Mouse (Mus musculus): Measurements from ENCODE around the gene Exoc4. TPM values are rescaled to one million over a fixed set of nuclear protein-coding genes. Genes with fewer than 3 reads are reported as not detected.

Gene Exoc4
- polyA plus RNA-seq, 1 experiment from 2014 or later, result 36.1 TPM

DNA sequence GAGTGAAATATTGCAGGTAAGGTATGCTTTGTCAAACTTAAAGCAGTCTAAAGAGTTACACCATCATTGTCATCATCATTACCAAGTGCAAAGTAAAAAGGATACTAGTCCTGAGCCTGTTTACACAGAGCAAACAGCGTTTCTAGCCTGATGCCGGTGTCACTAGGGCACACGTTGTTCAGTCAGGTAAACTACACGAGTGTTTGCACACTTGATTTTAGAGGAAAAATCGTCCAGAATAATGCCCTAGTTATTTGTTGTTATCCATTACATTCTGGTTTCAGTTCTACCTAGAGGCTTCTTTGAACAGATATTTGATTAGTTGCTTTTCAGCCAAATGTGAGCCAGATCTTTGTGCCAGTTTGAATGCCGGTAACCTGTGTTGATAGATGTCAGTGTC is 37.5 kb downstream of the Exoc4 start:
- Histone ChIP-seq H3K9ac (ENCODE audit: low read depth, low read length) (no peak overlapping the region), H3K4me3 (ENCODE audit: low read depth, low read length) (no peak overlapping the region), H3K27ac (ENCODE audit: low read depth, low read length) (no peak overlapping the region), H3K27me3 (ENCODE audit: control insufficient read depth, insufficient read depth, low read length) (no peaks in the 10 kb centered on the region), H3K4me2 (no peak overlapping the region), H3K36me3 (ENCODE audit: control insufficient read depth, insufficient read depth, low read length) (no peaks in the 10 kb centered on the region), H3K4me1 (ENCODE audit: control insufficient read depth, insufficient read depth, low read length) (no peaks in the 10 kb centered on the region), H3K9me3 (replicated peaks; ENCODE audit: control insufficient read depth, low read length) (no peaks in the 10 kb centered on the region)
- ATAC-seq (replicated peaks; ENCODE audit: insufficient number of reproducible peaks, low FRiP score, low TSS enrichment), result no peak
- WGBS (ENCODE audit: insufficient replicate concordance), result 75% methylated on average over 6 of the region's 6 CpGs

DNA sequence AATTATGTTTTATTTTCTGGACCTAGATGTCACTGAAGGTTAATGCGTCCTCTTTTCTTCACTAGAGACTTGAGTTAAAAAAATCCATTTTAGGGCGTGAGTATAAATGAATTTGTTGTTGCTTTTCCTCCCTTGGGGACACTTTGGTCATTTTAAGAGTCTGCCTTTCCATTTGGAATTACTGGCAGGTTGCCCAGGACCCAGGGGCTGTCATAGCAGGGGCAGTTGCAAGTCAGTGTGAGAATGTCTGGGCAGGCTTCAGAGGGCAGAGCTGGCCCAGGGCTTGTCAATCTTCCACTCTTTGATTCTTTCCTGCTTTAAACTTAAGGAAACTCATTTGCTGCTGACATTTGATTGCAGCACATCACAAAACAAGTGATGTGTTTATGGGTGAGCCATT is 45.7 kb downstream of the Exoc4 start:
- no peaks in the 10 kb centered on the region for H3K36me3 ChIP-seq (ENCODE audit: control insufficient read depth, insufficient read depth, low read length)
- H3K9ac ChIP-seq (ENCODE audit: low read depth, low read length), result no peak overlapping the region
- H3K4me3 ChIP-seq (ENCODE audit: low read depth, low read length), result no peak overlapping the region
- no peaks in the 10 kb centered on the region for H3K27me3 ChIP-seq (ENCODE audit: control insufficient read depth, insufficient read depth, low read length)
- H3K4me1 ChIP-seq (ENCODE audit: control insufficient read depth, insufficient read depth, low read length), result 0 out of 2 replicates have a peak, but pooled peaks cover 3% of the 10 kb centered on the region
- 77% methylated on average over 2 of the region's 2 CpGs for WGBS (ENCODE audit: insufficient replicate concordance)
- H3K9me3 ChIP-seq (replicated peaks; ENCODE audit: control insufficient read depth, low read length), result no peaks in the 10 kb centered on the region
- no peak for ATAC-seq (replicated peaks; ENCODE audit: insufficient number of reproducible peaks, low FRiP score, low TSS enrichment)
- no peak overlapping the region for H3K4me2 ChIP-seq
- H3K27ac ChIP-seq (ENCODE audit: low read depth, low read length), result no peak overlapping the region

DNA sequence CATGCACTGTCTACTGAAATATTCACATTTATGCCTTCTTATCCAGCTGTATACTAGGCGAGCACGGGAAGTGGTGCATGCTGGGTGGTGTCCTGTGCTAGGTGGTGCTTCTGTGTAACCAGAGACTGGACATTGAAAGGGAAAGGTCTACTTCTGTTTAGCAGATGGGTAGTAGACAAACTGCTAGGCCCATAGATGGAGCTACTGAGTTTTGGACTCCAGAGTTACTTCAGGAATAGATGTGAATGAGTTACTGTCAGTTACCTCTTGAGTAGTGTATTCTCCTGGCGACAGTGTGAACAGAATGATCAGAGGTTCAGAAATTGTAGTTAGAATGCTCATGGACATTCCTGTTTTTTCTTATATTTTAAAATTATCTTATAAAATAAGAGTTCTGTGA is 48.7 kb downstream of the Exoc4 start:
- H3K9ac ChIP-seq (ENCODE audit: low read depth, low read length), result no peak overlapping the region
- H3K4me2 ChIP-seq, result no peak overlapping the region
- H3K36me3 ChIP-seq (ENCODE audit: control insufficient read depth, insufficient read depth, low read length), result no peaks in the 10 kb centered on the region
- no peak overlapping the region for H3K4me3 ChIP-seq (ENCODE audit: low read depth, low read length)
- no peaks in the 10 kb centered on the region for H3K9me3 ChIP-seq (replicated peaks; ENCODE audit: control insufficient read depth, low read length)
- 84% methylated on average over 3 of the region's 3 CpGs for whole genome bisulfite sequencing (ENCODE audit: insufficient replicate concordance)
- no peak overlapping the region for H3K27ac ChIP-seq (ENCODE audit: low read depth, low read length)
- H3K4me1 ChIP-seq (ENCODE audit: control insufficient read depth, insufficient read depth, low read length), result 0 out of 2 replicates have a peak, but pooled peaks cover 3% of the 10 kb centered on the region
- no peak for ATAC-seq (replicated peaks; ENCODE audit: insufficient number of reproducible peaks, low FRiP score, low TSS enrichment)
- no peaks in the 10 kb centered on the region for H3K27me3 ChIP-seq (ENCODE audit: control insufficient read depth, insufficient read depth, low read length)

DNA sequence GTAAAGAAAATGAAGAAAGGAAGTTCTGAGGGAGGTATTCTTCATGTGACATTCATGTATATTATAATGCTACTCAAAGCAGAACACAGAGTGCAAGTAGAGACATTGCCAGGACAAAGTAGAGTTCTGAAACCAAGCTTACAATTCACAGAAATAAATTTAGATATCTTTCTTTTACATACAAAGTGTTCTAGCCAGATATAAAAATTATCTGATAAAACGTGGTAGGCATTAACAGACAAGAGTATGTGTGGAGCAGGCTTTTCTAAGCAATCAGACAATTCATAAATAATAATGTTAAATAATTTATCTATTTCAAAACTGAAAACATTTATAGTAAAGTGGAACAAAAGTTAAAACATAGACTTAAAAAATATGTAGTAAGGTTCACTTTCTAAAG is 49.9 kb downstream of the Exoc4 start:
- peaks cover 3% of the 10 kb centered on the region; the same call in 1 of the 2 replicates for H3K4me1 ChIP-seq (ENCODE audit: control insufficient read depth, insufficient read depth, low read length)
- no peak overlapping the region for H3K9ac ChIP-seq (ENCODE audit: low read depth, low read length)
- 71% methylated on average over 1 of the region's 1 CpGs for WGBS (ENCODE audit: insufficient replicate concordance)
- no peak for ATAC-seq (replicated peaks; ENCODE audit: insufficient number of reproducible peaks, low FRiP score, low TSS enrichment)
- no peaks in the 10 kb centered on the region for H3K36me3 ChIP-seq (ENCODE audit: control insufficient read depth, insufficient read depth, low read length)
- no peak overlapping the region for H3K4me2 ChIP-seq
- no peaks in the 10 kb centered on the region for H3K27me3 ChIP-seq (ENCODE audit: control insufficient read depth, insufficient read depth, low read length)
- no peaks in the 10 kb centered on the region for H3K9me3 ChIP-seq (replicated peaks; ENCODE audit: control insufficient read depth, low read length)
- H3K27ac ChIP-seq (ENCODE audit: low read depth, low read length), result no peak overlapping the region
- H3K4me3 ChIP-seq (ENCODE audit: low read depth, low read length), result no peak overlapping the region

DNA sequence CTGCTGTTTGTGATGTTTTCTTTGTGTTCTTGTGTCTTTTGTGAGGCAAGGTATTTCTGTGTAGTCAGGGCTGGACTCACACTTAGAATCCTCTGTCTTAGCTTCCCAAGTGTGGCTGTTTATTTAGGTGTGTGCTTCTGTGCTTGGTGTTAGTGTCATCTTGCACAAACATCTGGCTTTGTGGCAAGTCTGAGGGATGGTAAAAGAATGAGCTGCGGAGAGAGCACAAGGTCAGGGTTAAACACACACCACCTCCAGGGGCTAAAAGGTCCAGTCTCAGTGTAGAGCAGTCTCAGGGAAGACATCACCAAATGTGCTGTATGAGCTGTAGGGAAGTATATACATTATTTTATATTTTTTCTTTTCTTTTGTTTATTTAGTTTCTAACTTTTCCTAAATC is 57.1 kb downstream of the Exoc4 start:
- WGBS (ENCODE audit: insufficient replicate concordance), result 71% methylated on average over 1 of the region's 1 CpGs
- H3K9me3 ChIP-seq (replicated peaks; ENCODE audit: control insufficient read depth, low read length), result no peaks in the 10 kb centered on the region
- H3K4me2 ChIP-seq, result no peak overlapping the region
- H3K27me3 ChIP-seq (ENCODE audit: control insufficient read depth, insufficient read depth, low read length), result no peaks in the 10 kb centered on the region
- H3K4me3 ChIP-seq (ENCODE audit: low read depth, low read length), result no peak overlapping the region
- H3K27ac ChIP-seq (ENCODE audit: low read depth, low read length), result no peak overlapping the region
- no peaks in the 10 kb centered on the region; the same call in 1 of the 2 replicates for H3K4me1 ChIP-seq (ENCODE audit: control insufficient read depth, insufficient read depth, low read length)
- H3K36me3 ChIP-seq (ENCODE audit: control insufficient read depth, insufficient read depth, low read length), result no peaks in the 10 kb centered on the region; the same call in 1 of the 2 replicates
- no peak for ATAC-seq (replicated peaks; ENCODE audit: insufficient number of reproducible peaks, low FRiP score, low TSS enrichment)
- no peak overlapping the region for H3K9ac ChIP-seq (ENCODE audit: low read depth, low read length)

DNA sequence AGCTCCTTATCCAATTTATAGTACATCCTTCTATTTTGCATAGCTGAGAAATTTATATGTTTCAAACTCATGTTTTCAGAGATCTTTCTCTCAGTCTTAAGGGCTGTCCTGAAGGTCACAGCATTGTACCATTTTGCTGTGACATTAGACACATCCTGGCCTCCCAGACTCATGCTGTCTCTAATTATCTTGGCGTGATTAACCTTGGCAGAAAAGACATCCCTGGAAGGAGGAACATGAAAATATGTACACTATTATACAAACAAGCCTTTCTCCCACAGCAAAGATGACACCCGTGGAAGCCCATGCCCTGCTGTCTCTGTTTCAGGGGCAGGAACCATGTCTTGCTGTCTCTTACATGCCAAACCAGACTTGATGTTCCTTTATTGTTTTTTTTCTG is 59.8 kb downstream of the Exoc4 start:
- WGBS (ENCODE audit: insufficient replicate concordance), result 81% methylated on average over 2 of the region's 2 CpGs
- H3K4me1 ChIP-seq (ENCODE audit: control insufficient read depth, insufficient read depth, low read length), result no peaks in the 10 kb centered on the region; the same call in 1 of the 2 replicates
- ATAC-seq (replicated peaks; ENCODE audit: insufficient number of reproducible peaks, low FRiP score, low TSS enrichment), result no peak
- no peak overlapping the region for H3K27ac ChIP-seq (ENCODE audit: low read depth, low read length)
- H3K9ac ChIP-seq (ENCODE audit: low read depth, low read length), result no peak overlapping the region
- H3K4me2 ChIP-seq, result no peak overlapping the region
- H3K36me3 ChIP-seq (ENCODE audit: control insufficient read depth, insufficient read depth, low read length), result no peaks in the 10 kb centered on the region; the same call in 1 of the 2 replicates
- no peak overlapping the region for H3K4me3 ChIP-seq (ENCODE audit: low read depth, low read length)
- no peaks in the 10 kb centered on the region for H3K9me3 ChIP-seq (replicated peaks; ENCODE audit: control insufficient read depth, low read length)
- H3K27me3 ChIP-seq (ENCODE audit: control insufficient read depth, insufficient read depth, low read length), result no peaks in the 10 kb centered on the region

DNA sequence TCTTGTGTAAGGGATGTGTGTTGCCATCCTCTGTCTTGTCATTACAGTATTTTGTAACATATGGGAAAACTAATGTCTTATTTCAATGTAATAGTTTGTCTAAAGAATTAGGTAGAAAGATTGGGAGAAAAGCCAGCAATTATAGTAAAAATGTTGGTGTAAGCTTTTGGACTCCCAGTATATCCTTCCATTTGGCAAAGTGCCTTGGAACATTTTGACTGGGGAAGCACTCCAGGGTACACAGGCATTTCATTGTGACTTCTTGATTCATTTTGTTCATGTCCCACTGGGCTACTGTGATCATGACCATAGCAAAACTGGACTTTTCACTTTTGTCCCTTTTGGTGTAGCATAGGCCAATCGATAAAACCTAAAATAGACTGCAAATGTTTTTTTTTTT is 61.6 kb downstream of the Exoc4 start:
- no peak overlapping the region for H3K27ac ChIP-seq (ENCODE audit: low read depth, low read length)
- ATAC-seq (replicated peaks; ENCODE audit: insufficient number of reproducible peaks, low FRiP score, low TSS enrichment), result no peak
- no peaks in the 10 kb centered on the region for H3K27me3 ChIP-seq (ENCODE audit: control insufficient read depth, insufficient read depth, low read length)
- no peak overlapping the region for H3K9ac ChIP-seq (ENCODE audit: low read depth, low read length)
- no peak overlapping the region for H3K4me3 ChIP-seq (ENCODE audit: low read depth, low read length)
- H3K4me1 ChIP-seq (ENCODE audit: control insufficient read depth, insufficient read depth, low read length), result no peaks in the 10 kb centered on the region
- WGBS (ENCODE audit: insufficient replicate concordance), result 100% methylated on average over 1 of the region's 1 CpGs
- no peaks in the 10 kb centered on the region; the same call in 1 of the 2 replicates for H3K36me3 ChIP-seq (ENCODE audit: control insufficient read depth, insufficient read depth, low read length)
- H3K4me2 ChIP-seq, result no peak overlapping the region
- no peaks in the 10 kb centered on the region for H3K9me3 ChIP-seq (replicated peaks; ENCODE audit: control insufficient read depth, low read length)

DNA sequence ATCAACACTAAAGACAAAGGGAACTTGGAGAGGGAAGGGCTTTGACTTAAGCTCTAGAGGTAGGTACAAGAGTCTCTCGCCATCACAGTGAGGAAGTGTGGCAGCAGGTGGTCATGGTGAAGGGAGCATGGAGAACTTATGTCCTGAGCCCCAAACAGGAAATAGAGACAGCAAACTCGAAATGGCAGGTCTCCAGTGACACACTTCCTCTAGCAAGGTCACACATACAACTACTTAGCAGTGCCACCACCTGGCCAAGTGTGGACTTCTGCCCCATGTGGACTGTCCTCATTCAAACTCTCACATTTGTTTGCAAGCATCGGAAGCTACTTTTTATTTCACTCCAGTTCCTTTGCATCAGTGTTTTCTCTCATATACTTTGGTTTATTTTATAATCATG is 74.0 kb downstream of the Exoc4 start:
- no peak overlapping the region for H3K27ac ChIP-seq (ENCODE audit: low read depth, low read length)
- H3K9ac ChIP-seq (ENCODE audit: low read depth, low read length), result no peak overlapping the region
- H3K4me3 ChIP-seq (ENCODE audit: low read depth, low read length), result no peak overlapping the region
- no peak overlapping the region for H3K4me2 ChIP-seq
- 74% methylated on average over 3 of the region's 3 CpGs for WGBS (ENCODE audit: insufficient replicate concordance)
- no peak for ATAC-seq (replicated peaks; ENCODE audit: insufficient number of reproducible peaks, low FRiP score, low TSS enrichment)
- H3K4me1 ChIP-seq (ENCODE audit: control insufficient read depth, insufficient read depth, low read length), result peaks cover 6% of the 10 kb centered on the region
- H3K9me3 ChIP-seq (replicated peaks; ENCODE audit: control insufficient read depth, low read length), result no peaks in the 10 kb centered on the region
- H3K27me3 ChIP-seq (ENCODE audit: control insufficient read depth, insufficient read depth, low read length), result no peaks in the 10 kb centered on the region
- H3K36me3 ChIP-seq (ENCODE audit: control insufficient read depth, insufficient read depth, low read length), result no peaks in the 10 kb centered on the region

DNA sequence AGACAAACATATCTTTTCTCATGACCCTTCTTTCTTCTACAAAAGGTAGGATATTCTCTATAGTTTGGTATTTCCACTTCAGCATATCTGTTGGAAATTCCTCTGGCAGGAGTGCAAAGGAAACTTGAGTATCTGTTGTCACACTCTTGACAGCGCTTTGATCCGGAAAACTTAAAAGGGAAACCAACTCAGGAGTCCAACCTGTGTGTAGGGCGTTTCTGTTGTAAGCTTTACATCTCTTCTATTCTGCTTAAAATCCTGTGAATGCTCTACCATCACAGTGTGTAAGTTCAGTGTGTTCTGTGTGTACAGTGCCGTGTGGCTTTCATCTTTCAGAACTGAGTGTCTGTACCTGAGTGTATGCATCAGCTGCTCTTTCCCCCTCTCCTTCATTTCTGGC is 74.5 kb downstream of the Exoc4 start:
- no peak overlapping the region for H3K4me2 ChIP-seq
- H3K4me1 ChIP-seq (ENCODE audit: control insufficient read depth, insufficient read depth, low read length), result peaks cover 6% of the 10 kb centered on the region
- ATAC-seq (replicated peaks; ENCODE audit: insufficient number of reproducible peaks, low FRiP score, low TSS enrichment), result no peak
- 46% methylated on average over 4 of the region's 4 CpGs for WGBS (ENCODE audit: insufficient replicate concordance)
- no peaks in the 10 kb centered on the region for H3K27me3 ChIP-seq (ENCODE audit: control insufficient read depth, insufficient read depth, low read length)
- no peak overlapping the region for H3K27ac ChIP-seq (ENCODE audit: low read depth, low read length)
- no peak overlapping the region for H3K9ac ChIP-seq (ENCODE audit: low read depth, low read length)
- H3K9me3 ChIP-seq (replicated peaks; ENCODE audit: control insufficient read depth, low read length), result no peaks in the 10 kb centered on the region
- no peak overlapping the region for H3K4me3 ChIP-seq (ENCODE audit: low read depth, low read length)
- no peaks in the 10 kb centered on the region for H3K36me3 ChIP-seq (ENCODE audit: control insufficient read depth, insufficient read depth, low read length)
